ENCODE assay signal across 15 mouse cellular contexts in genomic region chr14:86898898-86899297, GRCm38 (mm10).
DNase-seq lines count a peak whose midpoint lies in the region; ATAC-seq and TF ChIP-seq lines count a peak whose summit lies in the region.
"Had no signal": no experiment of that assay in that cellular context is flagged by ENCODE, and none has a peak within 500 bp of the region (broad histone marks: within the 10 kb centered on the region; RNA-seq: fewer than 3 reads in every experiment).

No protein-coding gene starts in this region.

- DNase-seq in cerebellum, postnatal 14 days, result peak; percentile 20 to 24
- no peak for DNase-seq in cerebellum, adult 11 months
- DNase-seq in layer of hippocampus, adult 2 months (ENCODE audit: low spot score in 2 of 2), result peak in 1 of 2 experiments; percentile 15
- DNase-seq in layer of hippocampus, postnatal 36 days, result no peak
- peak; percentile 4 for DNase-seq in 3T3-L1 (ENCODE audit: low read depth, low spot score)
- DNase-seq in frontal cortex, postnatal 10 days (ENCODE audit: low spot score in 2 of 2), result no peak
- no peak for DNase-seq in thymus, postnatal 0 days (ENCODE audit: low spot score)
- DNase-seq: adrenal gland, adult 2 months; spleen, adult 18-20 months had no signal

- no peak overlapping the region for H3K4me3 ChIP-seq in layer of hippocampus, adult 2 months
- H3K4me3 ChIP-seq: forebrain, embryonic 12.5 days; hindbrain, embryonic 13.5 days had no signal

- peak; percentile 81 for TF ChIP-seq CTCF in layer of hippocampus, adult 2 months (conservative IDR thresholded peaks at IDR 0.05)

- no peak overlapping the region for H3K27ac ChIP-seq in layer of hippocampus, adult 2 months
- H3K27ac ChIP-seq: forebrain, embryonic 12.5 days; hindbrain, embryonic 13.5 days; liver, embryonic 14.5 days; macrophage had no signal

- ATAC-seq in activated CD4-positive, CD25-positive, alpha-beta regulatory T cell, adult 4 months, result peak; percentile 40
- ATAC-seq: Patski had no signal

Comparison
In these comparisons a context has a peak if more than half of its experiments do, and no peak if none do; other contexts are left out.
1. DNase-seq: peak in cerebellum, postnatal 14 days (2 of 2) and 3T3-L1 (single experiment); none in cerebellum, adult 11 months (single experiment), layer of hippocampus, postnatal 36 days (0 of 2), frontal cortex, postnatal 10 days (0 of 2) and thymus, postnatal 0 days (single experiment).